Mouse (Mus musculus) yolk sac, embryonic 10.5 days (tissue): ENCODE measurements around the gene Dusp18.
"Not testable (repeated sequence)": the region's sequence is repeated elsewhere in the genome, so short reads cannot be mapped to it uniquely, and the experiment has no call there.

ENCODE experiments used
- DNase-seq: peaks from one replicate; pipeline ENCODE4 v3.0.0-alpha.2; 2017; ENCODE audit warnings: low spot score

Dusp18 gene

DNA sequence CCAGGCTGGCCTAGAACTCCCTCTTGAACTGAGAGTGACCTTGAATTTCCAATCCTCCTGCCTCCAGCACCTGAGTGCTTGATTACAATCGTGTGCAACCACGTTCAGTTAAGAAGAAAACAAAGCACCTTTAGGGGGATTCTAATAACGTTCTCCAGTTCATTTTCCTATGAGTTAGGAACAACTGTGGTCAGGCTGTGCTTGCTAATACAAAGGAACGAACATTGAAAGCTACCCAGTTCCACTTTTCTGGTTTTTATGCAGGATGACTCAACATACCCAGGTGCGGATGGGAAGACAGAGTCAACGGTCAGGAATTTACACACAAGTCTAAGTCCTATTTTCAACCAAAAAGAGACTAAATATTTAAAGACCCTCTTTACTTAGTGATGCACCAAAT is 1.1 kb upstream of the Dusp18 start:
- no peak for DNase-seq

DNA sequence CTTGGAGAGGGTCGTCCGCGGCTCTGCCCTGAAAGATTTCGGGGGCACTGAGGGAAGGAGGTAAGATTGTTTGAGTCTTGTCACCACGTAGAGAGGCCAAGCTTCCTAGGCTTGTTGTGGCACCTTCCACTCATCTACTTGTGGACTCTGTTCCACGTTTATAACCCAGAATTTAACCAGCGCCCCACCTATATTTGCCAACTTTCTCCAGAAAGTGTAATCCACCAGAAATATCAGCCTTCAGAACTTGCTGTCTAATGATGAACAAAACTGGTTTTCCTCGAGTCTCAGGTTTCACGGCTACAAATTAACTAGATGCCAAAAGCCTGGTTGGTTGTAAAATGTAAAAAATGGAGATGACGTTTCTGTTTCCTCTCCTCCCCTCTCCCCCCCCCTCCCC is 418 bp downstream of the Dusp18 start:
- no peak for DNase-seq

DNA sequence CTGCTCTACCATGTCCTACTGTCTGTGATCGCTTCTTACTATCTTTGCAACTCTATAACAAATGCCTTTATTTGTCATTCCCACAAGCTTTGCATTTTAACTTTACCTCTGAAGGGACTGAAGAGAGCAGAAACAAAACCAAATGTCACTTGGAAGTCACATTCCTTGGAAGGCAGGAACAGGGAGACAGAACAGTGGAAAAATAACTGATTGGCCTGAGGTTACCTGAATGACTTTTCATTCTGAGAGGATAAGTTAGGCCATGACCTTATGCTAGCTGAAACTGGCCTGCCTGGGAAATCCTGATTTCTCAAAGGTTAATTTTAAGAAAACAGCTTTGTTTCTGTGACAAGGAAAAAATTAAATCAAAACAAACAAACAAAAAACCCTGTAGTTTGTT is 893 bp downstream of the Dusp18 start:
- no peak for DNase-seq

DNA sequence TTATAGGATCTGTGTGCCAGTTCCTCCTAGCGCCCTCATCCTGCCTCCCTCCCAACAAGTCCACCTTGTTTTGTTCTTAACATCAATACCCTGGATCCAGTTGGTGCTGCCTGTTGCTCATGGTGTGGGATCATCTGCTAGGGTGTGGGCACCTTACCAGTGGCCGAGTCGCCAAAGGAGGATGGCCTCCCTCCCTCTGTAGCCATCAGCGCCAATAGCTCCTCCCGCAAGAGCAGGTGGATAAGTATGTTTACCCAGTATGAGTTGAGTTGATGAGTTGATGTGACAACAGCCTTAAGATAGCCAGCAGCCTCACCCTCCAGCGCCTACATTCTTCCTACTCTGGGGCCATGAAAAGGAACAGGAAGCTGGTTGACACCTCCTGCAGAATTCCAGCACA is 5.3 kb downstream of the Dusp18 start:
- DNase-seq, result no peak

DNA sequence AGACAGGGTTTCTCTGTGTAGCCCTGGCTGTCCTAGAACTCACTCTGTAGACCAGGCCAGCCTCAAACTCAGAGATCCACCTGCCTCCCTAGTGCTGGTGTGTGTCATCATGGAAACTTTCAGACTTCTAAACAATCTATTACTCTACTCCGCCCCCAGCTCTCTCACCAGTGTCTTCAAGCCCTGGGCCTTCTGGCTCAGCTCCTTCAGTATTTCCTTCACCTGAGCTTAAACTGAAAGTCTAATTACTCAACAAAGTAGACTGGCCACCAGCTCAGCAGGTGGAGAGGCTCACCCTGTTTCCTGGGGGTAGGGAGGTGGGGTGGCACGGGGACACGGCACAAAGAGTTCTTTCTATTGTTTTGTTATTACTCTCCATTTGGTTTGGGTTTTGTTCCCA is 7.5 kb downstream of the Dusp18 start:
- DNase-seq, result no peak

DNA sequence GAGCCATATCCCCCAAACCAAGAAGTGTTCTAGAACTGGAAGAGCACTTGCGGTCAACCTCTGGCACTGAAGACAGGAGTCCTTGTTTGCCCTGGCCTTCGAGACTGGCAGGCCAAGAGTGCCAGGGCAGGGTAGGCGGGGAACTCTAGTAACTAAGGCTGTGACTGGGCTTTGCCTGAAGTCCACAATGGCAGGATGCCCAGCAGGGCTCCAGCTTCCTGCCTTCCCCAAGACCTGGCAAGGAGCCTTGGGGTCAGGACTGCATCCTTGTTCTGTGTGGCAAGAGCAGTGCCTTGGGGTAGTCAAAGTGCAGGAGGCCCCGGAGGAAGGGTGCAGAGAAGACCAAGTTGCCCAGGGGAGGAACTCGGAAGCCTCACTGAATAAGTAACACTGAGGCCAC is 8.0 kb downstream of the Dusp18 start:
- no peak for DNase-seq

DNA sequence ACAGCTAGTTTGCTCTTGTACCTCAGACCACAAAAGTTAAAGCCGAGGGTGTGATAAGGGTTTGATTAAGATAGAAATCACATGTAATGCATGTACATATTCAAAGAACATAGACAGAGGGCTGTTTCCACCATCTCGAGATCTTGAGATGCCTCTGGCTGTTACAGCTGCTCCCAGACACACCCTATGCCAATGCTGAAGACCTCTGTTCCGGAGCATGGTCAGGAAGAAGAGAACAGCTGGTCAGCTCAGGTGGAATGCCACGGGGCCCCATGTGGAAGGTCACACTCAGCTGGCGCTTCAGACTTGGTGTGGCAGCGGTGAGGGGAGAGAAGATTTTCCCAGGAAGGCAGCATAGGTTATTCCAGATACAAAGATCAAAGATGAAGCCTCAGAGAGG is 9.6 kb downstream of the Dusp18 start:
- DNase-seq, result no peak

DNA sequence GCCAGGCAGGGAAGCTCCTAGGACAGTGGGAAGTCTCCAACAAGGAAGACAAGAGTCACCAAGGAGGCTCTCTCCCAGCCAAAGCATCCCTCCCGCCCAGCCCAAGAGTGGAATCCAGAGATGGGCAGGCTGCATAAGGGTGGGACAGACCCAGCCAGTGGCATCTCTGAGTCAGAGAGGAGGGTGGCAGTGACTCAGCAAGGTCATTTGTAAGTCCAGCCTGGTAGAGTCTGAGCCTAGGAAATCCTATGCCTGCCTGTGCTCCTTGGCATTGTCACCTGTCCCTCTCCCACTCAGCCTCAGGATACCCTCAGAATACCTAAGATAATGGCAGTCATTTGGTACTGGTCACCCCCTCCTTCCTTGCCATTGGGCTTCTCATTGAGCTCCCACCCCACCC is 10.4 kb downstream of the Dusp18 start:
- no peak for DNase-seq

DNA sequence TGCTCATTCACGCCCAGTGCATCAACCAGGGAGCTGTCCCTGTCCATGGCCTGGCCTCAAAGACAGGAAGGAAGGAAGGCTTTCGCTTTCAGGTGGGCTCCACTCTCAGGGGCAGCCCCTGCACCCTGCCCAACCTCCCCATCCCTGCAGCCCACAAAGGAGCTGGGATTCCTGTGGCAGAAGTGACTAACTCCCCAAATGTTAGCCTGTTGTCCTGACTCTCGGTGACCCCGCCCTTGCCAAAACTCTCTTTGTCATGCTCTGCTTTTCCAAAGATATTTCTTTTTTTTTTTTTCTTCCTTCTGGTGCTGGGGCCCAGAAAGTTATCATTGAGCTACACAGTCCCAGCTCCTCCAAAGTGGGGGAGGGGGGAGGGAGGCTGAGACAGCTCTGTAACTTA is 14.2 kb downstream of the Dusp18 start:
- DNase-seq, result no peak

DNA sequence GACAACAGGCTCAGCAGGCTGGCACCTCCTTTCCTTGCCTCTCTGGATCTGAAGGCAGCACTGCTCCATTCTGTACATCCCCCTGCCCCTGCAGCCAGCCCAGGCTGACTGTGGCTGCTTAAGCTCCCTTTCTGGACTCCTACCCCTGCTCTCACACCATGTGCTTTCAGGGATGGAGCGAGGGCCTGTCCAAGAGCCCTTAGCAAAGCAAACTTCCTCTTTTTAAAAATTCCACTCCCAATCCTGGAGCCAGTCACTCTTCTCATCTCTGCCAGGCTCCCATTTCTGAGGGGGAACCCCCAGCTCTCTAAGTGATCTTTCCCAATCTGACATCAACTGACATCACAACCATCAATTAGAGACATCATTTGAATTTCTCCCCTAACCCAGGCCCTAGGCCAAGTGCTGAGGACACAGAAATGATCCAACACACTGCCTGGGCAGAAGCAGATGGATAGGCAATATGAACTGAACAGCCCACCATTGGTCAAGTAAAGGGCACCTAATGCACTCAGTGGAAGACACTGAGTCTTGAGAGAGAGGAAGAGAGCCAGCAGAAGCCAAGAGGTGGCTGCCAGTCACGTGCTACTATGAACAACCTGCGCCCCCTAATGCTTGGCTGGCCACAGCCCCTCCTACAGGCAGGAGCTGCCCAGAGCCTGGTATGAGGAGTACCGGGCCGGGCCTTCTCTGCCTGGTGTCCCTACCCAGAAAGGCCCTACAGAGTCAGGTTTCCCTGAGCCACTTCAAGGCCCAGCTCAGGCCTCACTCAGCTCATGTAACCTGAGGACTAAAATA is 15.7 kb downstream of the Dusp18 start:
- no peak for DNase-seq

DNA sequence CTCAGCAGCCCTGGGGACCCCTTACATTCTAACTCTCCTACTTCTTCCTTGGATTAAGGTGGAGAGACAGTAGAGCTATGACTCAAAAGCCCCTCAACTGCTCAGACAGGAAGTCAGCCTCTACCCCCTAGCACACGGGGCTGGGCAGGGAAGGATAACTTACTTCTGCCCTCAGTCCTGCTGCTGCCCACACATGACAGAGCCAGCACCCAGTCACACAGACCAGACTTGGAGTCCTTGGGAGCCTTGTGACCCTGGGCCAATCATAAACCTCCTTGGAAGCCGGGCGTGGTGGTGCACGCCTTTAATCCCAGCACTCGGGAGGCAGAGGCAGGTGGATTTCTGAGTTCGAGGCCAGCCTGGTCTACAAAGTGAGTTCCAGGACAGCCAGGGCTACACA is 16.4 kb downstream of the Dusp18 start:
- DNase-seq, result not testable (repeated sequence)

DNA sequence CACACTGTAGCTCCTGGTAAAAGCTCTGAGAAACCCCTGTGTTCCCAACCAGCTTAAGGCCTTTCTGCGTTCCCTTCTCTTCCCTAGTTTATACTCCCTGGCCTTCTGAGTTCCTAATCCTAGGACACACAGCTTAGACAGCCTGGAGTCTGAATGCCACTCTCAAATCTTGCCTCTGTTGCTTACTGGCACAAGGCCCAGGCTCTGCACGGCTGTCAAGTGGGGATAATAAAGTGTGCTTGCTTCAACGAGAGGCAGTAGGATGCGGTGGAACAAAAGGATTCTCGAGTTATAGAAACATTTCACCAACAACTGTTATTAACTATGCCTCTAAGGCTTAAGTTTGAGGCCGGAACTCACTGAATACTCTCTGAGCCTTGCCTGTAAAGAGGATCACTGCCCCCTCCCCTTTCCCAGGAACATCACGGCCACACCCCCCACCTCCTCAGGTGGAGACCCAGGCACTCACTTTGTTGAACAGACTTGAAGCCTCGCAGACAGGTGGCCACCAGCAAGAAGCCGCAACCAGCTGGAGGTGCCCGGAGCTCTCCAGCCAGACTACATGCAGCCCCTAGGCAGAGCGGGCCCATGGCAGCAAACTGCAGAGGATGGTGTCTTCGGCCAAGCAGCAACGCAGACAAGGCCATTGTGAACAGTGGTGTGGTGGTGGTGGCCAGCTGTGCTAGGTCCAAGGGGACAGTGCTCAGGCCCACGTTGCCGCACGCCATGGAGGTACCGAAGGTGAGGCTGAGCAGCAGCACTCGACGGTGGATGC is 17.2 kb downstream of the Dusp18 start:
- DNase-seq, result no peak

DNA sequence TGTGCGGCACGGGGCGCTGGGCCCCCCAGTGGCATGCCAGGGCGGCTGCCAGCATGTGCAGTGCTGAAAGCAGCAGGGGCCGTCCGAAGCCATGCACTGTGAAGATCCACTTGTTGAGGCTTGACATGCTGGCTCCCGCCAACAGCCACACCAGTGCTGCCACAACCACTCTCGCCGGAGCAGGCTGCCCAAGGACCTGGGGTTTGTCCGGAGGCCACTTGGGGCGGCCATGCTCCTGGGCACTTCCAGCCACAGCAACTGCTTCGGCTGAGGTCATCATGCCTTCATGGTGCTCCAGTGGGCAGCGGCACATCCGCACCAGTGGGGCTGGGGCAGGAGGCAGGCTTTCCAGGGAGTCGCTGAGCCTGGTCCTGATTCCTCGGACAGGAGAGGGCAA is 17.8 kb downstream of the Dusp18 start:
- no peak for DNase-seq

DNA sequence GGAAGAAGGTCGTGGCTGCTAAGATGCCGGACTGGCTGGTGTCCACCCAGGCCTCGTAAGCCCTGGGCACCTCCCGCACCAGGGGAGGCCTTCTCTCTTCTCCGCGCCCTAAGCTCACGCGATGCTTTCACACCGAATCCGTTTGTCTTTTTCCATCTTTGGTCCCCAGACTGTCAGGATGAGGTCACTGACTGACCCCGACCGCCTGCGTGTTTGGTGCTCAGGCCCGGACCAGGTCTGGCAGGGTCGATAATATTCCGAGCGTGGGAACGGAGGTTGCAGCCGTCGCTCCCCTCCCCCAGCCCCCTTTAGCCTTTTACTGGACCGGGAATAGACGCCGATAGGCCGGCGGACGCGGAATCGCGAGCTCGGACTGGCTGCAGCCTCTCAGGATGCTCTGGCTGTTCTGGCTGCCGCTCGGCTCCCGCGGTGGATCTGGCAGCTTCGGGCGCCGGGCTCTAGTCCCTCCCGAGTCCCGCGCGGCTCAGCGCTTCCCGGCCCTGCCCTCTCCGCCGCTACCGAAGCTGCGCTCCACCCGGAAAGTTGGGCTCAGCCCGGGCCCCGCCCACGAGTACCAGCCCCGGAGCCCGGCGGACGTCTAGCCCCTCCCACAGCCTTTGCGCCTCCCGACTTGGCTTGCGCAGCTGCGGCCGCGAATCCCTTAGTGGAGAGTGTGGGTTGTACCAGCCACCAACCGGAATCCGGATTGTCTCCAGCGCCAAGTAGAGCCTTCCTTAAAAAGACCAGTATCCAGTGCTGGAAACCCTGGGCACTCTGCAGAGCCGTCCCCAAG is 18.5 kb downstream of the Dusp18 start:
- peak; percentile 86 for DNase-seq

DNA sequence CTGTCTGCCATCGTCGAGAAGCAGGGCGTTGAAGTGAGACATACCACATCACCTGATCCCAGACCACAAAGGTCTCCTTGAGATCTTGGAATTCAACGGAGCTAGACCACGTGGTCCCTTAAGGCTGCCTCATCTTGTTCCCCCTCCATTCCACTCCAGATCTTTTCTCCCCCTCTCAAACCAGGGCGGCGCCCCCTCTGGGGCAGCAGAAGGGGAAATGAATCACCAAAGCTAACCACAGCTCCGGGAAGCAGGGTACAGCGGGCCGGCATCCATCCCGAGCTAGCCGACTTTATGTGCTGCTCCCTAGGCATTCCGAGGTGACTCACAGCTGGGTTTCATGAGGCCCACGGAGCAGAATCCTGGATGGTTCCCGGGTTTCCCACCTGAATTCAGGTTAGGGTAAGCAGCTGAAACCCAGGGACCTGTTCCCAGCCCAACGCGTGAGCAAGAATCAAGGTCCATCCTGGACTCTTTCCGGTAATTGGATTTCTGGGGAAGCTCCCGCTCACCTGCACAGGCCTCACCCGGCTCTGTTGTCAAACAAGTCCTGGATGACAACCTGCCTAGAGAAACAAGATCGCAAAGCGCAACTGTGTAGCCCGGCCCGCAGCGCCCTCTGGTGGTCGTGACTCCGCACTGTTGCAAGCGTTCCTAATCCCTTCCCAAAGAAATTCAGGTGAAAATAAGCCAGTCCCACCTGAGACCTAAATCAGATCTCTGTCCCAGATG is 19.2 kb downstream of the Dusp18 start, which contains the start of gene Slc35e4:
Slc35e4 (minus strand) TSS at position 556 of the 732 bp plus-strand sequence.
- DNase-seq, result peak; percentile 72

DNA sequence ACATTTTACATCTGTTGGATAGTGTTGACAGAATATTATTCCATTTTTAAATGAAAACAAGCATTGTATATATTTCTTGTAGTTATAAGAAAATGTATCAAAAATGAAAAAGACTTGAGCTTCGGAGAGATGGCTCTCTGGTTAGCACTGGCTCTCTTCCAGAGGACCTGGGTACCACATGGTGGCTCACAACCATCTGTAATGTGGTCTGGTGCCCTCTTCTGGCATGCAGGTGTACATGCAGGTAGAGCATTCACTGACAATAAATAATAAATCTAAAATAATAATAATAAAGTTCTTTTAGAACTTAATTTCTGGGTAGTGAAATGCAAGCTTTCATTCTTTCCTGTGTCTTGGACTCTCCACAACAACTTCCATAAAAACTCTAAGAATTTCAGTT is 23.7 kb downstream of the Dusp18 start:
- DNase-seq, result no peak

DNA sequence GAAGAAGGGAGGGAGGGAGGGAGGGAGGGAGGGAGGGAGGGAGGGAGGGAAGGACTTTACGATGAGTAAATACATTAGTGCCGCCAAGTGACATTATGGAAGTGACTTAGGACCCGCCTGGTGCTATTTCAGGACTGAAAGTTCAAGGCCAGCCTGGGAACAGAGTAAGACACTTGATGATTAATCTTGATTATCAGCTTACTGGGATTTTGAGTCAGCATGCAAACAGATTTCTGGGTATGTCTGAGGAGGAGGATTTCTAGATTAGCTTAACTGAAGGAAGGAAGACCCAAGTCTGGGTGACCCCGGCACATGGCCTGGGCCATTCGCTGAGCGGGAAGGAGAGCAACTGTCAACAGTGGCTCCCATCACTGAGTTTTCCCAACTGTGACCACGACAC is 25.4 kb downstream of the Dusp18 start:
- DNase-seq, result no peak

DNA sequence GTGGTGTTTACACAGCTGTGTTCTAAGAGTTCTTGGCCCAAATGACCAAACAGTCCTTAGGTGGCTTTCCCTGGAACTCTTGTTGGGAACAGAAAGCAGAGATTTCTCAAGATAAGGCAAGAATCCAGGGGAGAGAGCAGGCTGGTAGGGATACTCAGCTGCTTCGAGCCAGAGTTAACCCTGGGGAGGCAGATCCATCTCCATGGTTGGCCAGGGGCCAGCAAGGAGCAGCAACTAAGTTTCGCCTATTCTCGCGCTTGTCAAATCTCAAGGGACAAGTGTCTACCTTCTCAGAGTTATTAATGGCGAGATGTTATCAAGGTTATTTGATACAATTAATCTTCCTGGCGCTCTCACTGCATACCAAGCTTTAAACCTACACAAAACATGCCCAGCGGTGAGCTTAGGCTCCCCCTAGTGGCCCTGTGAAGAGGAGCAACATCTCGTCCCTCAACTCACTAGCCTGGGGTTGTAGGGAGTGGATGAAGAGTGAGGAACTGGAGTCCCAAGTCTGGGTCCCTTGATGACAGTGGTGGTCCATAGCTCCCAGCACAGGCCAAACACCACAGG is 26.3 kb downstream of the Dusp18 start:
- no peak for DNase-seq

DNA sequence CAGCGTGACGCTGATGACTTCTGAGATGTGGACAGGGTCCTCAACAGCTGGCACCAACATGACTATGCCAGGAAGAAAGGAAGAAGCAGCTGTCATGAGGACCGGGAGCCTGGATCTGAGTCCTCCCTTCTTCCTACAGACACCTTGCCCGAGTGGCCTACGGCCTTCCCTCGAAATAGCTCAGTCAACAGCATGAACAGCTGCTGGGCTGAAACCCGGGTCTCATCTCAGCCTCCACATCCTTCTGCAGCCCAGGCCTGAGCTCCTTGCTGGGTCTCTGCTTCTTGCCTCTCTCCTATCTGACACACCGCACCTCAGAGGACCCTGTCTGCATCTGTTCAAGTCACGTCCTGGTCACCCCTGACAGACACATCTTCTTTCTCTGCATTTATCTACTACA is 27.1 kb downstream of the Dusp18 start:
- no peak for DNase-seq

DNA sequence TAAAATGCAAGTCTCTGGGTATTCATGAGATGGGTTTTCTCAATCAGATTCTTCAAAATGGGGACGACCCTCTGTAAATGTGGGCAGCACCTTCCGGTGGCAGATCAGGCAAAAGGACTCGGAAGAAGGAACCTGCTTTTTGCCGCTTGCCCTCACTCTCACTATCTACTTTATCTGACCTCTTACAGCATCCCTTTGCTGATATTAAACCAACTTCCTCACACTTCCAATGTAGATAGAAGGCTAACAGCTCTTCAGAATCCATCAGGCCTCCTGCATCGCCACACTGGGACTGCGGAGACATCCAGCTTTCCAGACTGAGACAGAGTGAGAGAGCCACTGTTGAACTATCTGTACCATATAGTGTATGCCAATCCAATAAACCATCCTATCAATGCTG is 27.7 kb downstream of the Dusp18 start:
- DNase-seq, result no peak

DNA sequence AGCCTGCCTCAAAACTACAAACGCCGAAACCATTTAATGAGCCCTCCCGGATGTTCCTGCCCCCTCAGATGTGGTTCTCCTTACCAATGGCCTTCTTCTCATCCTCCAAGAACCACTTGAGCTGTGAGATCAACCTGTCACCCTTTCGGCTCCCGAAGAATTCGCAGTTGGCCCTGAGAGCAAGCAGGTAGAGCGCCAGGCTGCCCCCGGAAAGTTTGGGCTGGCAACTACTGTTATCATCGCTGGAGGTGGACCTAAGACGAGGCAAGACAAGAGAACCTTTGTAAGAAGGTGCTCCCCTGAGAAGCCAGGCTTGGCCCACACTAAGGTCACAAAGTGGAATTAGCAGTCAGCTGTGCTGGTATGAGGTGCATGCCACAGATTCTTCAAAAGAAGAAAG is 30.9 kb downstream of the Dusp18 start:
- DNase-seq, result no peak

DNA sequence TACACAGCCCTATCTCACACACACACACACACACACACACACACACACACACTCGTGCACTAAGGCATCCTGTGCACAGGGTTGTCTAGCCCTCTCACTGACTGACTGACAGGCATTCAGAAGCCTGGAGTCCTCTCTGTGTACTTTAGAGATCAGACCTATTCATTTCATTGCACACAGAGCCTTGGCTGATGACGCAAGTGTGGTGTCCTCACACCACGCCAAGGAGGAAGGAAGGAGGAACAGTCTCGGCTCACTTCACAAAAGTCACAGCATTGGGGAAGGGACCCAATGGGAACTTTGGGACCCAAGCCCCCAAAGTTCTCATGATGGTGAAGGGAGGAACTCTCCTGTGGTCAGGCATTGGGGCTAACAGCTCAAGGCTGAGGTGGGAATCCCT is 35.0 kb downstream of the Dusp18 start:
- no peak for DNase-seq
